Mouse (Mus musculus): ENCODE data around the gene Tmem232.

DNA sequence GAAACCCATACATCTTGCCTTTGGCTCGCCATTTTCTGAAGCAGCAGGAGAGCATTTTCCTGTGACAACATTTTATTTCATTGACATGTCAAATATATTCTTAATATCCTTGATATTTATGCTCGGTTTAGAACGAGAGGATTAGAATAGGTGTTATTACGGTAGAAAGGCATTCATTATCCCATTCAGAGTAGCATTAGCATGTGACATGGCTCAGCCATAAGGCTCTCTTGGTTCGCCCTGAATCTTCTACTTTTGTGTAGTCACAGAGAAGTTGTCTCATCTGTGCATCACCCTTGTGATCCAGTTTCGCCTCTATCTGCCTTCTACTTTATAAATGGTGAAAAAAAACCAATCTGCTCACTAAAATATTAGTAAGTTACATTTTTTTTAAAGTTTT is 220.0 kb downstream of the Tmem232 start:
- no peak for TF ChIP-seq CTCF (IDR thresholded peaks at IDR 0.05; ENCODE audit: control insufficient read depth, insufficient read depth, insufficient replicate concordance, low read depth, low read length)
- no peak for TF ChIP-seq POLR2A (IDR thresholded peaks at IDR 0.05; ENCODE audit: control insufficient read depth, low read depth, low read length)

Data from testis, adult 2 months (tissue).